Comparison of ENCODE assay signal across 14 mouse cellular contexts in genomic region chr4:142068899-142069812, GRCm38 (mm10). TPM values are rescaled to one million over a fixed set of nuclear protein-coding genes. Genes with fewer than 3 reads are reported as not detected.
DNase-seq lines count a peak whose midpoint lies in the region; ATAC-seq and TF ChIP-seq lines count a peak whose summit lies in the region.
"Had no signal": no experiment of that assay in that cellular context is flagged by ENCODE, and none has a peak within 500 bp of the region (broad histone marks: within the 10 kb centered on the region; RNA-seq: fewer than 3 reads in every experiment).

No protein-coding gene starts in this region.

- no peaks in the 10 kb centered on the region for H3K9me3 ChIP-seq in intestine, embryonic 15.5 days
- no peaks in the 10 kb centered on the region for H3K9me3 ChIP-seq in intestine, postnatal 0 days (ENCODE audit: control insufficient read depth)
- H3K9me3 ChIP-seq in embryonic facial prominence, embryonic 10.5 days, result no peaks in the 10 kb centered on the region
- H3K9me3 ChIP-seq in liver, postnatal 0 days (ENCODE audit: low read length), result no peaks in the 10 kb centered on the region
- H3K9me3 ChIP-seq: hindbrain, embryonic 15.5 days; limb, embryonic 12.5 days had no signal

- peak overlapping the region; percentile 11; the same call in 1 of the 2 replicates for H3K27ac ChIP-seq in intestine, embryonic 15.5 days
- H3K27ac ChIP-seq in intestine, postnatal 0 days (ENCODE audit: low read depth, low read length), result no peak overlapping the region
- H3K27ac ChIP-seq in embryonic facial prominence, embryonic 10.5 days (replicated peaks), result peak overlapping the region; percentile 72
- peak overlapping the region; percentile 78 for H3K27ac ChIP-seq in liver, postnatal 0 days (ENCODE audit: low read depth)
- H3K27ac ChIP-seq: hindbrain, embryonic 15.5 days; limb, embryonic 12.5 days; macrophage had no signal

- H3K36me3 ChIP-seq in intestine, embryonic 15.5 days, result 0 out of 2 replicates have a peak, but pooled peaks cover 4% of the 10 kb centered on the region
- H3K36me3 ChIP-seq in intestine, postnatal 0 days (ENCODE audit: control insufficient read depth, insufficient read depth), result peaks cover 4% of the 10 kb centered on the region
- no peaks in the 10 kb centered on the region for H3K36me3 ChIP-seq in embryonic facial prominence, embryonic 10.5 days (replicated peaks)
- H3K36me3 ChIP-seq in liver, postnatal 0 days (replicated peaks; ENCODE audit: insufficient read depth, low read length), result no peaks in the 10 kb centered on the region
- H3K36me3 ChIP-seq: hindbrain, embryonic 15.5 days; limb, embryonic 12.5 days had no signal

- 46% methylated on average over 18 of the region's 18 CpGs for WGBS in intestine, embryonic 15.5 days
- WGBS in intestine, postnatal 0 days, result 52% methylated on average over 18 of the region's 18 CpGs
- WGBS in embryonic facial prominence, embryonic 10.5 days, result 29% methylated on average over 18 of the region's 18 CpGs
- 54% methylated on average over 18 of the region's 18 CpGs for WGBS in liver, postnatal 0 days (ENCODE audit: insufficient replicate concordance)

- no peak for ATAC-seq in intestine, embryonic 15.5 days
- no peak for ATAC-seq in intestine, postnatal 0 days
- peak; percentile 60 for ATAC-seq in liver, postnatal 0 days

- no peaks in the 10 kb centered on the region for H3K27me3 ChIP-seq in intestine, embryonic 15.5 days (replicated peaks)
- no peaks in the 10 kb centered on the region for H3K27me3 ChIP-seq in intestine, postnatal 0 days (replicated peaks; ENCODE audit: control insufficient read depth, insufficient read depth, low read length)
- H3K27me3 ChIP-seq in embryonic facial prominence, embryonic 10.5 days (replicated peaks; ENCODE audit: low read depth, poor library complexity, severe bottlenecking), result peaks cover 51% of the 10 kb centered on the region
- no peaks in the 10 kb centered on the region for H3K27me3 ChIP-seq in liver, postnatal 0 days (ENCODE audit: insufficient read depth, low read length)
- H3K27me3 ChIP-seq: CH12.LX had no signal

- peaks cover 46% of the 10 kb centered on the region for H3K4me1 ChIP-seq in intestine, embryonic 15.5 days (replicated peaks)
- H3K4me1 ChIP-seq in intestine, postnatal 0 days (replicated peaks; ENCODE audit: control insufficient read depth, insufficient read depth, low read length), result peaks cover 18% of the 10 kb centered on the region; the same call in 1 of the 2 replicates
- peaks cover 78% of the 10 kb centered on the region for H3K4me1 ChIP-seq in embryonic facial prominence, embryonic 10.5 days
- peaks cover 41% of the 10 kb centered on the region for H3K4me1 ChIP-seq in liver, postnatal 0 days (ENCODE audit: insufficient read depth)

- H3K4me2 ChIP-seq in intestine, embryonic 15.5 days (replicated peaks), result no peak overlapping the region
- H3K4me2 ChIP-seq in intestine, postnatal 0 days (replicated peaks; ENCODE audit: low read depth), result no peak overlapping the region
- H3K4me2 ChIP-seq in liver, postnatal 0 days (ENCODE audit: low read depth, low read length), result no peak overlapping the region
- H3K4me2 ChIP-seq: hindbrain, embryonic 15.5 days; limb, embryonic 12.5 days had no signal

- no peak for TF ChIP-seq CTCF in intestine, postnatal 0 days (IDR thresholded peaks at IDR 0.05; ENCODE audit: low read depth)
- no peak for TF ChIP-seq CTCF in liver, postnatal 0 days (IDR thresholded peaks at IDR 0.05; ENCODE audit: low read depth)

- no peak overlapping the region for H3K9ac ChIP-seq in intestine, embryonic 15.5 days
- no peak overlapping the region for H3K9ac ChIP-seq in intestine, postnatal 0 days (ENCODE audit: low read depth, low read length)
- H3K9ac ChIP-seq in liver, postnatal 0 days (replicated peaks), result no peak overlapping the region; the same call in 1 of the 2 replicates
- H3K9ac ChIP-seq: hindbrain, embryonic 15.5 days; limb, embryonic 12.5 days had no signal

- H3K4me3 ChIP-seq in intestine, embryonic 15.5 days (replicated peaks), result no peak overlapping the region
- no peak overlapping the region for H3K4me3 ChIP-seq in intestine, postnatal 0 days (ENCODE audit: low read depth, low read length)
- H3K4me3 ChIP-seq in embryonic facial prominence, embryonic 10.5 days, result no peak overlapping the region
- no peak overlapping the region for H3K4me3 ChIP-seq in liver, postnatal 0 days (ENCODE audit: low read depth, low read length)
- H3K4me3 ChIP-seq: erythroblast, embryonic 14.5 days; hindbrain, embryonic 15.5 days; limb, embryonic 12.5 days had no signal

- peak; percentile 96 for DNase-seq in ES-CJ7 (ENCODE audit: low read depth, low spot score)
- DNase-seq in embryonic facial prominence, embryonic 10.5 days (ENCODE audit: low spot score), result no peak
- no peak for DNase-seq in liver, postnatal 0 days
- DNase-seq in layer of hippocampus, postnatal 10 days (ENCODE audit: low spot score in 2 of 2), result no peak
- DNase-seq in layer of hippocampus, adult 9-11 months, result no peak
- DNase-seq: thymus, postnatal 14 days had no signal

- TF ChIP-seq EP300 in liver, postnatal 0 days (IDR thresholded peaks at IDR 0.05; ENCODE audit: low read depth), result no peak

RNA-seq across cellular contexts. Expression of gene Tmem51, which starts 14.9 kb away (rescaled TPM):
- 103 and 109 TPM in 2 replicates for polyA plus RNA-seq in intestine, embryonic 15.5 days (2015; fragmentation: Nextera tagmentation; extraction: Ambion mirVana)
- 212 and 256 TPM in 2 replicates for polyA plus RNA-seq in intestine, postnatal 0 days (2015; fragmentation: Nextera tagmentation; extraction: Ambion mirVana)
- polyA plus RNA-seq in embryonic facial prominence, embryonic 10.5 days (2016; fragmentation: Nextera tagmentation; extraction: Ambion mirVana), result 9.5 and 9.7 TPM in 2 replicates
- 13.7 and 15.7 TPM in 2 replicates for polyA plus RNA-seq in liver, postnatal 0 days (2015; fragmentation: Nextera tagmentation; extraction: Ambion mirVana)
- total RNA-seq in layer of hippocampus, postnatal 10 days (2021), result 1 to 10 TPM; 7.7 TPM

RNA-seq across cellular contexts. Expression of gene Fhad1, which starts 54.3 kb away (rescaled TPM):
- 1.4 and 2.3 TPM in 2 replicates for polyA plus RNA-seq in intestine, embryonic 15.5 days (2015; fragmentation: Nextera tagmentation; extraction: Ambion mirVana)
- polyA plus RNA-seq in intestine, postnatal 0 days (2015; fragmentation: Nextera tagmentation; extraction: Ambion mirVana), result 1.2 and 1.4 TPM in 2 replicates
- polyA plus RNA-seq in embryonic facial prominence, embryonic 10.5 days (2016; fragmentation: Nextera tagmentation; extraction: Ambion mirVana), result 0.50 and 1.0 TPM in 2 replicates
- 0.71 and 1.0 TPM in 2 replicates for polyA plus RNA-seq in liver, postnatal 0 days (2015; fragmentation: Nextera tagmentation; extraction: Ambion mirVana)
- 1 to 10 TPM; 2.1 to 3.5 TPM for total RNA-seq in layer of hippocampus, postnatal 10 days (2021)
- total RNA-seq: common myeloid progenitor, adult 5-6 weeks had no signal
- polyA plus RNA-seq: erythroblast, embryonic 14.5 days had no signal
